Mouse (Mus musculus): ENCODE results near the gene Ankrd13a.

Gene Ankrd13a

GRCm38 (mm10) chr5:114797253-114797652 is 22.8 kb downstream of the Ankrd13a start:
- in situ Hi-C loops (cut with MboI, MseI) = no loop called here

GRCm38 (mm10) chr5:114799848-114800247 is 25.4 kb downstream of the Ankrd13a start:
- in situ Hi-C loops (cut with MboI, MseI) = no loop called here

GRCm38 (mm10) chr5:114801049-114801448 is 26.6 kb downstream of the Ankrd13a start:
- in situ Hi-C loops (cut with MboI, MseI) = no loop called here

GRCm38 (mm10) chr5:114801841-114802240 is 27.4 kb downstream of the Ankrd13a start:
- in situ Hi-C loops (cut with MboI, MseI) = no loop called here

GRCm38 (mm10) chr5:114803231-114803630 is 28.8 kb downstream of the Ankrd13a start:
- in situ Hi-C loops (cut with MboI, MseI) = no loop called here

- in situ Hi-C loops (cut with MboI, MseI) = no loop called here
Measured at GRCm38 (mm10) chr5:114804335-114804734, 29.9 kb downstream of the Ankrd13a start.

- in situ Hi-C loops (cut with MboI, MseI) = no loop called here
Measured at GRCm38 (mm10) chr5:114804958-114805357, 30.5 kb downstream of the Ankrd13a start.

- in situ Hi-C loops (cut with MboI, MseI) = no loop called here
Measured at GRCm38 (mm10) chr5:114805436-114806350, 31.2 kb downstream of the Ankrd13a start.

GRCm38 (mm10) chr5:114806636-114807035 is 32.2 kb downstream of the Ankrd13a start:
- in situ Hi-C loops (cut with MboI, MseI) = no loop called here

GRCm38 (mm10) chr5:114807063-114807462 is 32.6 kb downstream of the Ankrd13a start:
- in situ Hi-C loops (cut with MboI, MseI) = no loop called here

- in situ Hi-C loops (cut with MboI, MseI) = no loop called here
Measured at GRCm38 (mm10) chr5:114807468-114807867, 33.0 kb downstream of the Ankrd13a start.

- in situ Hi-C loops (cut with MboI, MseI) = no loop called here
Measured at GRCm38 (mm10) chr5:114807893-114808292, 33.4 kb downstream of the Ankrd13a start.

GRCm38 (mm10) chr5:114808385-114808784 is 33.9 kb downstream of the Ankrd13a start:
- in situ Hi-C loops (cut with MboI, MseI) = no loop called here

- in situ Hi-C loops (cut with MboI, MseI) = no loop called here
Measured at GRCm38 (mm10) chr5:114809181-114809756, 34.8 kb downstream of the Ankrd13a start.

- in situ Hi-C loops (cut with MboI, MseI) = no loop called here
Measured at GRCm38 (mm10) chr5:114809826-114810225, 35.3 kb downstream of the Ankrd13a start.

GRCm38 (mm10) chr5:114813525-114814181 is 39.2 kb downstream of the Ankrd13a start:
- in situ Hi-C loops (cut with MboI, MseI) = no loop called here

- in situ Hi-C loops (cut with MboI, MseI) = no loop called here
Measured at GRCm38 (mm10) chr5:114816599-114816998, 42.1 kb downstream of the Ankrd13a start.

- in situ Hi-C loops (cut with MboI, MseI) = no loop called here
Measured at GRCm38 (mm10) chr5:114818124-114818523, 43.6 kb downstream of the Ankrd13a start.

- in situ Hi-C loops (cut with MboI, MseI) = no loop called here
Measured at GRCm38 (mm10) chr5:114822796-114823688, 48.6 kb downstream of the Ankrd13a start, which contains the start of gene 1500011B03Rik. 1500011B03Rik (minus strand) TSS chr5:114823468.

- in situ Hi-C loops (cut with MboI, MseI) = no loop called here
Measured at GRCm38 (mm10) chr5:114824197-114824596, 49.7 kb downstream of the Ankrd13a start.

GRCm38 (mm10) chr5:114825978-114826691 is 51.7 kb downstream of the Ankrd13a start:
- in situ Hi-C loops (cut with MboI, MseI) = no loop called here

All from T-helper 1 cell (primary cell).